Mouse (Mus musculus) lung, embryonic 14.5 days (tissue): ENCODE results near the gene Apbb2. TPM values are rescaled to one million over a fixed set of nuclear protein-coding genes. Genes with fewer than 3 reads are reported as not detected.

ENCODE experiments used
- ATAC-seq: fragments of 200-750 bp; cut with Nextera tagmentation; 2 replicates; pipeline ENCODE4 v1.8.0; 2017; ENCODE audit warnings: mild to moderate bottlenecking, moderate TSS enrichment, moderate library complexity; ENCODE audit not compliant: insufficient read depth
- DNase-seq: peaks from one replicate; pipeline ENCODE4 v3.0.0-alpha.2; 2015
- H3K27ac ChIP-seq: fragments of 300-500 bp; sonication (generic); 2 replicates; pipeline ENCODE4 v1.5.1; 2014; ENCODE audit warnings: low read depth, mild to moderate bottlenecking, moderate library complexity
- H3K27me3 ChIP-seq: fragments of 300-500 bp; sonication (generic); 2 replicates; pipeline ENCODE4 v1.6.1; 2014; ENCODE audit warnings: low read length, control low read depth; ENCODE audit not compliant: insufficient read depth
- H3K36me3 ChIP-seq: fragments of 300-500 bp; sonication (generic); 2 replicates; pipeline ENCODE4 v1.6.1; 2014; ENCODE audit warnings: control low read depth; ENCODE audit not compliant: insufficient read depth
- H3K4me1 ChIP-seq: fragments of 300-500 bp; sonication (generic); 2 replicates; pipeline ENCODE4 v1.6.1; 2014; ENCODE audit warnings: antibody characterized with exemption, control low read depth; ENCODE audit not compliant: insufficient read depth
- H3K4me2 ChIP-seq: fragments of 300-500 bp; sonication (generic); 2 replicates; pipeline ENCODE4 v1.6.1; 2014; ENCODE audit warnings: mild to moderate bottlenecking
- H3K4me3 ChIP-seq: fragments of 300-500 bp; sonication (generic); 2 replicates; pipeline ENCODE4 v1.5.1; 2014; ENCODE audit warnings: low read depth, low read length
- H3K9ac ChIP-seq: fragments of 300-500 bp; sonication (generic); 2 replicates; pipeline ENCODE4 v1.6.1; 2014
- H3K9me3 ChIP-seq: fragments of 300-500 bp; sonication (generic); 2 replicates; pipeline ENCODE4 v1.6.1; 2016; ENCODE audit warnings: low read depth, low read length, control low read depth
- CTCF ChIP-seq: IDR thresholded peaks from 2 replicates; pipeline ENCODE4 v1.5.1; 2016; ENCODE audit warnings: antibody characterized with exemption, low read depth
- WGBS: fragments of 180-500 bp; shearing (Covaris S2); extraction: QIAGEN DNeasy Blood & Tissue Kit; methylation state at CpG from one replicate; pipeline ENCODE4 v1.1.7; 2014; 5-methylcytosine and 5-hydroxymethylcytosine counted together
- polyA plus RNA-seq: library from polyadenylated mRNA; unstranded; fragments of >200 nt; fragmentation: Nextera tagmentation; extraction: Ambion mirVana; gene quantifications from 2 replicates; pipeline ENCODE4 v1.2.1, GENCODE M21; 2014

The Apbb2 gene
- polyA plus RNA-seq, 1 experiment from 2014 or later, result 54.6 TPM

- WGBS, result 84% methylated on average over 11 of the region's 11 CpGs
- H3K4me2 ChIP-seq, result no peak overlapping the region
- no peak overlapping the region for H3K9ac ChIP-seq
- DNase-seq, result no peak
- no peaks in the 10 kb centered on the region for H3K9me3 ChIP-seq
- ATAC-seq, result no peak
- no peaks in the 10 kb centered on the region for H3K27me3 ChIP-seq
- peaks cover 31% of the 10 kb centered on the region for H3K36me3 ChIP-seq
- TF ChIP-seq CTCF, result no peak
- H3K27ac ChIP-seq, result no peak overlapping the region
- no peaks in the 10 kb centered on the region for H3K4me1 ChIP-seq
- no peak overlapping the region for H3K4me3 ChIP-seq
Observed at GRCm38 (mm10) chr5:66304300-66305067, 314.1 kb downstream of the Apbb2 start.

DNA sequence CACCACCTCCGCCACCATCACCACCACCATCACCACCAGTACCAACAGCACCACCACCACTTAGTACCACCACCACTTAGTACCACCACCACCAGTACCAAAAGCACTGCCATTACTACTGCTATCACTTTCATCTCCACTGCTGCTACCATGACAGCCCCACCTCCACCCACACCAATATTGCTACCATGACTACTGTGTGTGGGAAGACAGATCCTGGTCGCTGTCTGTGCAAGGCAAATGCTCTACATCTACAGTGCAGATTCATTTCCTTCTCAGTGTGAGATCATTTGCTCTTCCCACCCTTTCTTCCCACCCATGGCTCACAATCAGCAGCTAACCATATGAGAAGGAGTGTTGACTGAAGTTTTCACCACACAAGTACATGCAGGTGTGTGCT, 315.7 kb downstream of the Apbb2 start:
- H3K36me3 ChIP-seq, result peaks cover 24% of the 10 kb centered on the region
- ATAC-seq (no peak), DNase-seq (no peak)
- no peaks in the 10 kb centered on the region for H3K27me3 ChIP-seq
- TF ChIP-seq CTCF, result no peak
- H3K4me3 ChIP-seq, result no peak overlapping the region
- no peak overlapping the region for H3K27ac ChIP-seq
- H3K4me2 ChIP-seq, result no peak overlapping the region
- WGBS, result 92% methylated on average over 2 of the region's 2 CpGs
- no peak overlapping the region for H3K9ac ChIP-seq
- no peaks in the 10 kb centered on the region for H3K9me3 ChIP-seq
- H3K4me1 ChIP-seq, result no peaks in the 10 kb centered on the region

DNA sequence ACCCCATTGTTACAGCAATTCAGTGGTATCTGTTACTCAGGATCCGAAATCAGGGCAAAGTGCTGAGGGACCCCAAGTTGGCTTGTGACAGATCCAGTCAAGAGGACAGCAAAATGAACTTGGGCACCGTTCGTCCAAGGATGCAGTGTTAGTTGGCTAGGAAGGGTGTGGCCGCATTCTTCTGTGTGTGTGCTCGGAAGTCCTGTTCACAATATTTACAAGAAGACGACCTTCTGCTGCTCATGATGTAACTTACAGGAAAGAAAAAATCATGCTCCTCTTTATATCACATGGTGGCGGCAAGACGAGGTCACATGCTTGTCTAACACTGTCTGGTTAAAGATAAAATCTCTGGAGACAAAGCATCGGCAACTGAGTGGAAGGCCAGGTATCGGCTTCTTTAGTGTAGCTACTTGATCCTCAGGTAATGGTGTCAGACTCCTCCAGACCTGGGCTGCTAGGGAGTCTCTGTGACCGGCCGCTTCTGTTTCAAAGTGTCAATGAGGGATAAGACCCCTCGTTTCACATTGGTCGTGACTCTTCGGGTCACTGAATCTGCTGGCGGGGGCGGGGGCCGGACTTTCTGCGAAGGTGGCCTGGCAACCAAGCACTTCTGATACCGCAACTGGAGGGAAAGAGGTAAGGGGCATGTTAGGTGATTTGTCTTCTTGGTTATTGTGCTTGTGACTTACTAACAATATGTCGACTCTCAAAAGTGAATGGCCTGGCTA, 316.3 kb downstream of the Apbb2 start:
- Histone ChIP-seq H3K27me3 (no peaks in the 10 kb centered on the region), H3K4me3 (no peak overlapping the region), H3K36me3 (peaks cover 21% of the 10 kb centered on the region), H3K9ac (no peak overlapping the region), H3K4me2 (no peak overlapping the region), H3K4me1 (no peaks in the 10 kb centered on the region), H3K9me3 (no peaks in the 10 kb centered on the region), H3K27ac (no peak overlapping the region)
- WGBS, result 77% methylated on average over 21 of the region's 21 CpGs
- DNase-seq (no peak), ATAC-seq (no peak)
- TF ChIP-seq CTCF, result no peak

DNA sequence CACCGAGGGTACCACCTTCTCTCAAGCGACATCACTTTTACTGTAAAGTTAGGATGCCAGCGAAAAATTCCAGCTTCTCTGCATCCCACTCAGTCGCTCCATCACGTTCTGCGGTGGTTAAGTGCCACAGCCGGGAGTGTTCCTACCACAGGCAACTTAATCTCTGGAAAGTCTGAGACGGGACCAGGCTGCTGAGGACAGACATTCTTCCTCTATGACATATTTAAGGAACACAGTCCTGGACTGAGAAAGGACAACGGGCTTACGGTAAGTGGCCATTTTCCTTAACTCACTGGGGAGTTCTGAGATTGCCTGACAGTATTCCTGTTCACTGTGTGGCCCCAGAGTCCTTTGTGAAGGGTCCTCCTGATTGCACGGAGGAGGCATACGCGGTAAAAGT, 318.0 kb downstream of the Apbb2 start:
- H3K4me2 ChIP-seq, result no peak overlapping the region
- no peak for DNase-seq
- H3K9me3 ChIP-seq, result no peaks in the 10 kb centered on the region
- H3K27ac ChIP-seq, result no peak overlapping the region
- WGBS, result 83% methylated on average over 13 of the region's 13 CpGs
- H3K4me3 ChIP-seq, result no peak overlapping the region
- no peaks in the 10 kb centered on the region for H3K27me3 ChIP-seq
- no peak overlapping the region for H3K9ac ChIP-seq
- H3K36me3 ChIP-seq, result peaks cover 12% of the 10 kb centered on the region
- ATAC-seq, result no peak
- H3K4me1 ChIP-seq, result no peaks in the 10 kb centered on the region
- no peak for TF ChIP-seq CTCF

DNA sequence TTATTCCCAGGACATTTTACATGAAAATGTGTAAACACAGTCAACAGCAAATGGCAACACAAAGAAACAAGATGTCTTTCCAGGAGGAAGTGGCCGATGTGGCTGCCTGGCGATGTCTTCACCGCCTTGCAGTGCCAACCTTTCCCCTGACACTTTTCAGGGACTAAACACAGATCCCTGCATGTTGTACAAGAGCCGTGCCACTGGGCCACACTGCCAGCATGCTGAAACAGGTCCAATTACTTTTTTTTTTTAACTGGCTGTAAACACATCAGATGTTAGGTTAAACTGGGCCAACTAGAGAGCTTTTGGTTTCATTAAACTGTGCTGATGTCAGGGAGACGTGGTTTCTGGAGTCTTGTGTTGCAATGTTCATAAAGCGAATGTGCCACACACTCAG, 319.7 kb downstream of the Apbb2 start:
- H3K9me3 ChIP-seq, result no peaks in the 10 kb centered on the region
- peaks cover 10% of the 10 kb centered on the region for H3K36me3 ChIP-seq
- TF ChIP-seq CTCF, result no peak
- no peaks in the 10 kb centered on the region for H3K4me1 ChIP-seq
- no peaks in the 10 kb centered on the region for H3K27me3 ChIP-seq
- no peak overlapping the region for H3K27ac ChIP-seq
- no peak overlapping the region for H3K4me2 ChIP-seq
- H3K4me3 ChIP-seq, result no peak overlapping the region
- WGBS, result 79% methylated on average over 6 of the region's 6 CpGs
- no peak overlapping the region for H3K9ac ChIP-seq
- ATAC-seq (no peak), DNase-seq (no peak)

- Histone ChIP-seq H3K4me2 (no peak overlapping the region), H3K27me3 (no peaks in the 10 kb centered on the region), H3K9ac (no peak overlapping the region), H3K9me3 (no peaks in the 10 kb centered on the region), H3K27ac (no peak overlapping the region), H3K4me3 (no peak overlapping the region), H3K36me3 (peaks cover 5% of the 10 kb centered on the region; the same call in 1 of the 2 replicates), H3K4me1 (no peaks in the 10 kb centered on the region)
- 90% methylated on average over 5 of the region's 5 CpGs for WGBS
- DNase-seq (no peak), ATAC-seq (no peak)
- no peak for TF ChIP-seq CTCF
Observed at GRCm38 (mm10) chr5:66296116-66296515, 322.5 kb downstream of the Apbb2 start.

- Histone ChIP-seq H3K9ac (no peak overlapping the region), H3K27ac (no peak overlapping the region), H3K9me3 (no peaks in the 10 kb centered on the region), H3K4me2 (no peak overlapping the region), H3K27me3 (no peaks in the 10 kb centered on the region), H3K4me1 (no peaks in the 10 kb centered on the region), H3K36me3 (no peaks in the 10 kb centered on the region), H3K4me3 (no peak overlapping the region)
- 83% methylated on average over 4 of the region's 4 CpGs for WGBS
- TF ChIP-seq CTCF, result no peak
- DNase-seq (no peak), ATAC-seq (no peak)
Observed at GRCm38 (mm10) chr5:66294952-66295351, 323.6 kb downstream of the Apbb2 start.
